Mouse (Mus musculus): ENCODE measurements around the gene Prpf31. TPM values are rescaled to one million over a fixed set of nuclear protein-coding genes. Genes with fewer than 3 reads are reported as not detected.

Prpf31 gene
- polyA plus RNA-seq (2015; fragmentation: Nextera tagmentation; extraction: Ambion mirVana) = 40.3 and 43.6 TPM in 2 replicates

DNA sequence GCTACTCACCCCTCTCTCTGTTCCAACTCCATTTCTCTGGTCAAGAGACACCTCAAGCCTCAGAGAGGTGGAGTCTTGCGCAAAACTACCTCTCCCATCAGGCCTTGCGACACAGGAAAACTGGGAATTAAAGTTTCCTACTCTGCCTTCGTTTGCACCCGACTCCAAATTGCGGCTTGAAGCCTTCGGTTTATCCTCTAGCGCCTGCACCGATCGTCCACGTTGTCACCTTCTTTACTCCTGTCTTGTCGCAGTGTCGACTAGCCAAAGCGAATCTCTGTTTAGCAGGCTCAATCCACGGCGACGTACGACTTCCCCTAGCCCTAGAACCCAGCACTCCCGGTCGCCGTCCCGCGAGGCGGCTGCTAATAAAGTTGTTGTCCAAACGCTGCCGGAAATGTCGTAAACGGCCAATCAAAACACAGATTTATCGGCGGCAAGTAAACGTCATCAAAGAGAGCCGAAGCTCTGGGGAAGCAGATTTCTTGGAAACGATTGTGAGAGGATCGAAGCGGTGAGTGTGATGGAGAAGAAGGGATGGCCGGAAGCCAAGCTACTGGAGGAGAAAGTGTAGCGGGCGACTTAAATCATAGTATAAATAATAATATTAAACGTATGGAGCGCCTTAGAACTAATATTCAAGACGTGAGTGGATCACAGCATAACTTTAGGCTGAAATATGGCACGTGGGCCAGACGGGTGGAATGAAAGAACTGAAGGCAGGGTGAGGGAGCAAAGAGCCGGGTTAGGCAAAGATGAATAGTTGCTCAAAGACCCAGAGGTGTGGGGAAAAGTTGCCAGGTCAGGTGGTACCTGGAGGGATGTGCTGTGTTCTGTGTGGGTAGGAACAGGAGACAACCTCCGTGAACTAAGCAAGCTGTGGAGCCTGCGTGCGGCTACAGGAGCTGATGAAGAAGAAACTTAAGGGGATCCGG, at the start of gene Prpf31, which contains the start of gene Tfpt:
Gene Prpf31 (plus strand): TSS at position 443 of the 935 bp plus-strand sequence.
Gene Tfpt (minus strand): TSS at position 387 of the 935 bp plus-strand sequence.
- WGBS = 1% methylated on average over 47 of the region's 47 CpGs
- H3K36me3 ChIP-seq (ENCODE audit: control insufficient read depth, insufficient read depth, low read length) = peaks cover 2% of the 10 kb centered on the region; the same call in 1 of the 2 replicates
- TF ChIP-seq EP300 (optimal IDR thresholded peaks at IDR 0.05) = no peak
- no peak for TF ChIP-seq CTCF (IDR thresholded peaks at IDR 0.05; ENCODE audit: low read depth)
- ATAC-seq (ENCODE audit: low FRiP score, low TSS enrichment) (peak; percentile 91), DNase-seq (ENCODE audit: low spot score) (peak; percentile 91)
- H3K4me1 ChIP-seq (replicated peaks; ENCODE audit: control insufficient read depth, insufficient read depth) = peaks cover 8% of the 10 kb centered on the region
- H3K9me3 ChIP-seq (ENCODE audit: control insufficient read depth, low read length) = no peaks in the 10 kb centered on the region
- peak within 1 kb of the TSS; percentile 56 for H3K4me3 ChIP-seq (ENCODE audit: low read depth, low read length)
- peak within 1 kb of the TSS; percentile 92 for H3K4me2 ChIP-seq (replicated peaks; ENCODE audit: low read depth)
- peak within 1 kb of the TSS; percentile 91 for H3K27ac ChIP-seq (replicated peaks)
- H3K9ac ChIP-seq (ENCODE audit: low read length) = peak within 1 kb of the TSS; percentile 66
- no peaks in the 10 kb centered on the region for H3K27me3 ChIP-seq (ENCODE audit: control insufficient read depth, insufficient read depth, low read length)

DNA sequence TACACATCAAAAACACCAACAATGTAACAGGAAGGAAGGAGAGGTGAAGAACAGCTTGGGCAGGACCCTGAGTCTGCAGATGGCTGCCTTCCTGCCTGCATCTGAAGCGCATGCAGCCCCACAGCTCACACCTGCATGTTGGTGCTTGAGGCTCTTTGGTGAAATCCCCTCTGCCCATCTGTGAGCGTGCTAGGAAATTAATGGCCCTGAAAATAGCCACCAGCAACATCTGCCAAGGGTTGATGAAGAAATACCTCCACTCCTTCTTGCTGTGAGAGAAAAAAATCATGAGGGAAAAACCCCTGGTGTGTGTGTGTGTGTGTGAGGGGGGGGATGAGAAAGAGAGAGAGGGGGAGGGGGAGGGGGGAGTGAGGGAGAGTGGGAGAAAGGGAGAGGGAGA, 49.8 kb upstream of the Prpf31 start:
- Histone ChIP-seq H3K4me2 (replicated peaks; ENCODE audit: low read depth) (no peak overlapping the region), H3K4me3 (ENCODE audit: low read depth, low read length) (no peak overlapping the region), H3K27me3 (ENCODE audit: control insufficient read depth, insufficient read depth, low read length) (no peaks in the 10 kb centered on the region), H3K4me1 (replicated peaks; ENCODE audit: control insufficient read depth, insufficient read depth) (no peaks in the 10 kb centered on the region), H3K9ac (ENCODE audit: low read length) (no peak overlapping the region), H3K27ac (replicated peaks) (no peak overlapping the region), H3K36me3 (ENCODE audit: control insufficient read depth, insufficient read depth, low read length) (no peaks in the 10 kb centered on the region), H3K9me3 (ENCODE audit: control insufficient read depth, low read length) (no peaks in the 10 kb centered on the region)
- ATAC-seq (ENCODE audit: low FRiP score, low TSS enrichment) (no peak), DNase-seq (ENCODE audit: low spot score) (no peak)
- WGBS = 55% methylated on average over 2 of the region's 2 CpGs
- no peak for TF ChIP-seq CTCF (IDR thresholded peaks at IDR 0.05; ENCODE audit: low read depth)
- TF ChIP-seq EP300 (optimal IDR thresholded peaks at IDR 0.05) = no peak

DNA sequence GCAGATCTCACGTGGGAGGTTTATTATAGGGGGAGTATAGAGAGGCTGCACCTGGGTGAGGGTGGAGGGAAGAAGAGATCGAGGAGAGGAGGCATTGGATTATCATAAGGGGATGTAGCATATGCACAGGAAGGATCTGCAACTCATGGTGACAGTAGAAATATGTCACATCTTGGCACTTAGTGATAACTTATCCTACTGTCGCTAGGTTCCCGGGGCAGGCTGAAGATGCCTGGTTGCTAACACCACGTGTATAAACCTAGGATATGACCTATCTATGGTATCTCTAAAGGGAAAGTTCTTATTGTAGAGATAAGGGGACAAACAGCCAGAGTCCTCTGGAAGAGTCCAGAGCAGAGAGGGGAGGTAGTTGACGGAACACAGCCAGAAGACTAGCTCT, 44.0 kb upstream of the Prpf31 start:
- H3K9ac ChIP-seq (ENCODE audit: low read length) = no peak overlapping the region
- 9% methylated on average over 6 of the region's 6 CpGs for WGBS
- H3K27me3 ChIP-seq (ENCODE audit: control insufficient read depth, insufficient read depth, low read length) = no peaks in the 10 kb centered on the region
- ATAC-seq (ENCODE audit: low FRiP score, low TSS enrichment) (no peak), DNase-seq (ENCODE audit: low spot score) (no peak)
- no peaks in the 10 kb centered on the region for H3K36me3 ChIP-seq (ENCODE audit: control insufficient read depth, insufficient read depth, low read length)
- H3K9me3 ChIP-seq (ENCODE audit: control insufficient read depth, low read length) = no peaks in the 10 kb centered on the region
- H3K4me3 ChIP-seq (ENCODE audit: low read depth, low read length) = no peak overlapping the region
- no peak overlapping the region for H3K27ac ChIP-seq (replicated peaks)
- no peaks in the 10 kb centered on the region for H3K4me1 ChIP-seq (replicated peaks; ENCODE audit: control insufficient read depth, insufficient read depth)
- H3K4me2 ChIP-seq (replicated peaks; ENCODE audit: low read depth) = no peak overlapping the region
- TF ChIP-seq CTCF (IDR thresholded peaks at IDR 0.05; ENCODE audit: low read depth) (no peak), EP300 (optimal IDR thresholded peaks at IDR 0.05) (no peak)

DNA sequence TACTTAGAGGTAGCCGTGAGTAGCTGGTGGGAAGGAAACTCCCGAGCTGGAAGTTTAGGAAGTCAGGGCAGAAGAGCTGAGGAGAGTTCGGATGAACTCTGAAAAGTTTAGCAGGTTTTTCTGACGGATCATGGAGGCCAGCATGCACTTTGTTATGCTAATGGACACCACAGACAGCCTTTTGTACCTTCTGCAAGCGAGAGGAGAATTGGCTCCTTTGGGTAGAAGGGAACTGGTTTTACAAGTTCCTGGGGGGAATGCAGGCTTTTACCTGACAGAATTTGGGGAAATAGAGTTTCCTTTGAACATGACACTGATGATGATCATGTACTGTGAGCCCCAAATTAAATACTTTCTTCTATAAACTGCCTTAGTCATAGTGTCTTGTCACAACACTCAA, 43.5 kb upstream of the Prpf31 start:
- Histone ChIP-seq H3K36me3 (ENCODE audit: control insufficient read depth, insufficient read depth, low read length) (no peaks in the 10 kb centered on the region), H3K27ac (replicated peaks) (no peak overlapping the region), H3K4me1 (replicated peaks; ENCODE audit: control insufficient read depth, insufficient read depth) (no peaks in the 10 kb centered on the region), H3K9me3 (ENCODE audit: control insufficient read depth, low read length) (no peaks in the 10 kb centered on the region), H3K27me3 (ENCODE audit: control insufficient read depth, insufficient read depth, low read length) (no peaks in the 10 kb centered on the region), H3K9ac (ENCODE audit: low read length) (no peak overlapping the region), H3K4me2 (replicated peaks; ENCODE audit: low read depth) (no peak overlapping the region), H3K4me3 (ENCODE audit: low read depth, low read length) (no peak overlapping the region)
- DNase-seq (ENCODE audit: low spot score) = no peak
- TF ChIP-seq EP300 (optimal IDR thresholded peaks at IDR 0.05) (no peak), CTCF (IDR thresholded peaks at IDR 0.05; ENCODE audit: low read depth) (no peak)
- no peak for ATAC-seq (ENCODE audit: low FRiP score, low TSS enrichment)
- WGBS = 7% methylated on average over 5 of the region's 5 CpGs

DNA sequence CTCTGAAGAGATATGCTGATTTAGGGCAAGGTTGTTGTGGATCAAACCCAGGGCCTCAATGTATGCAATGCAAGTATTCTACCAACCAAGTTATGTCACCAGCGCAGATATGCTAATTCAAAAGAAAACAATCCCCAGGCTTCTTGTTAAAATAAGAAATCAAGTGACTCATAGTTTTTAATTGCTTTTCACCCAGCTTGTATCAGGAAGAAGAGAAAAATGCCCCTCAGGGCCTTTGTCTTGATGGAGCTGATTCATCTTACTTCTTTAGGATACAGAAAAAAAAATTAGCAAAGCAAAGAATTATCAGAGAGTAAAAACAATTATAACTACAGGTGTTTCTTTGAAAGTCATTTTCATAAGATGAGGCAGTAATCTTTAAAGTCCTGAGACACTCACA, 42.5 kb upstream of the Prpf31 start:
- no peaks in the 10 kb centered on the region for H3K4me1 ChIP-seq (replicated peaks; ENCODE audit: control insufficient read depth, insufficient read depth)
- no peak overlapping the region for H3K4me3 ChIP-seq (ENCODE audit: low read depth, low read length)
- H3K27me3 ChIP-seq (ENCODE audit: control insufficient read depth, insufficient read depth, low read length) = no peaks in the 10 kb centered on the region
- no peaks in the 10 kb centered on the region for H3K9me3 ChIP-seq (ENCODE audit: control insufficient read depth, low read length)
- ATAC-seq (ENCODE audit: low FRiP score, low TSS enrichment) (no peak), DNase-seq (ENCODE audit: low spot score) (no peak)
- no peak overlapping the region for H3K27ac ChIP-seq (replicated peaks)
- no peak overlapping the region for H3K4me2 ChIP-seq (replicated peaks; ENCODE audit: low read depth)
- TF ChIP-seq CTCF (IDR thresholded peaks at IDR 0.05; ENCODE audit: low read depth) = no peak
- TF ChIP-seq EP300 (optimal IDR thresholded peaks at IDR 0.05) = no peak
- H3K9ac ChIP-seq (ENCODE audit: low read length) = no peak overlapping the region
- 70% methylated on average over 1 of the region's 1 CpGs for WGBS
- H3K36me3 ChIP-seq (ENCODE audit: control insufficient read depth, insufficient read depth, low read length) = no peaks in the 10 kb centered on the region

DNA sequence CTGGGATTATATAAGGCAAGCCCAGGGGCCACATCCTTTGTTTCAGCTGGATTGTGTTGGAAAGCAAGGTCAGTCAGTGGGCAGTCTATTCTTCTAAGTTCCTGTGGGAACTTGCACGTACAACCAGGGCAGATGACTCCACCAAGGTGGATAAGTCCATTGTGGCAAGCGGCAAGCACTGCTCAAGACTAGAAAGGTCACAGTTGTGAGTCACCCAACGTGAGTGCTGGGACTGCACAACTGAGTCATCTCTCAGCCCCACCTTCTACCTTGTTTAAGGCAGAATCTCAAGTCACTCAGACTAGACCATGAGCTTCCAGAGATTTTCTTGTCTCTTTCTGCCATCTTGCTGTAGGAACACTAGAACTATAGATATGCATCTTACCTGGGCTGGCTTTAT, 39.2 kb upstream of the Prpf31 start:
- no peaks in the 10 kb centered on the region for H3K27me3 ChIP-seq (ENCODE audit: control insufficient read depth, insufficient read depth, low read length)
- no peak overlapping the region for H3K4me3 ChIP-seq (ENCODE audit: low read depth, low read length)
- DNase-seq (ENCODE audit: low spot score) (no peak), ATAC-seq (ENCODE audit: low FRiP score, low TSS enrichment) (peak; percentile 64; the same call in 1 of the 2 replicates)
- WGBS = 70% methylated on average over 3 of the region's 3 CpGs
- no peak overlapping the region for H3K9ac ChIP-seq (ENCODE audit: low read length)
- no peaks in the 10 kb centered on the region for H3K36me3 ChIP-seq (ENCODE audit: control insufficient read depth, insufficient read depth, low read length)
- TF ChIP-seq CTCF (IDR thresholded peaks at IDR 0.05; ENCODE audit: low read depth) (no peak), EP300 (optimal IDR thresholded peaks at IDR 0.05) (no peak)
- H3K9me3 ChIP-seq (ENCODE audit: control insufficient read depth, low read length) = no peaks in the 10 kb centered on the region
- H3K4me1 ChIP-seq (replicated peaks; ENCODE audit: control insufficient read depth, insufficient read depth) = no peaks in the 10 kb centered on the region
- H3K4me2 ChIP-seq (replicated peaks; ENCODE audit: low read depth) = no peak overlapping the region
- no peak overlapping the region for H3K27ac ChIP-seq (replicated peaks)

Measured in stomach, postnatal 0 days (tissue).